Mouse (Mus musculus) forebrain, postnatal 0 days (tissue): ENCODE measurements around the gene BC049715. TPM values are rescaled to one million over a fixed set of nuclear protein-coding genes. Genes with fewer than 3 reads are reported as not detected.

Source experiments
- ATAC-seq: fragments of 200-750 bp; cut with Nextera tagmentation; 2 replicates; pipeline ENCODE4 v1.8.0; 2017; ENCODE audit warnings: mild to moderate bottlenecking, moderate library complexity
- DNase-seq: peaks from one replicate; pipeline ENCODE4 v3.0.0-alpha.2; 2015
- H3K27ac ChIP-seq: fragments of 300-500 bp; sonication (generic); 2 replicates; pipeline ENCODE4 v1.5.1; 2014; ENCODE audit warnings: low read depth, mild to moderate bottlenecking, antibody characterized with exemption, low read length, moderate library complexity, mixed read lengths
- H3K27me3 ChIP-seq: fragments of 300-500 bp; sonication (generic); 2 replicates; pipeline ENCODE4 v1.6.1; 2014; ENCODE audit warnings: mild to moderate bottlenecking, low read length, mixed read lengths; ENCODE audit not compliant: insufficient read depth
- H3K36me3 ChIP-seq: fragments of 300-500 bp; sonication (generic); 2 replicates; pipeline ENCODE4 v1.6.1; 2014; ENCODE audit warnings: mild to moderate bottlenecking, moderate library complexity; ENCODE audit not compliant: insufficient read depth
- H3K4me1 ChIP-seq: fragments of 300-500 bp; sonication (generic); 2 replicates; pipeline ENCODE4 v1.6.1; 2014; ENCODE audit warnings: antibody characterized with exemption; ENCODE audit not compliant: insufficient read depth
- H3K4me2 ChIP-seq: fragments of 300-500 bp; sonication (generic); 2 replicates; pipeline ENCODE4 v1.6.1; 2014; ENCODE audit warnings: low read depth, mild to moderate bottlenecking, moderate library complexity
- H3K4me3 ChIP-seq: fragments of 300-500 bp; sonication (generic); 2 replicates; pipeline ENCODE4 v1.5.1; 2014; ENCODE audit warnings: low read depth, low read length, mixed read lengths
- H3K9ac ChIP-seq: fragments of 300-500 bp; sonication (generic); 2 replicates; pipeline ENCODE4 v1.6.1; 2014; ENCODE audit warnings: mild to moderate bottlenecking
- H3K9me3 ChIP-seq: fragments of 300-500 bp; sonication (generic); 2 replicates; pipeline ENCODE4 v1.6.1; 2016; ENCODE audit warnings: low read length
- CTCF ChIP-seq: sonication (generic); IDR thresholded peaks from 2 replicates; pipeline ENCODE4 v1.5.1; 2016; ENCODE audit warnings: antibody characterized with exemption, control low read depth, low read depth
- WGBS: fragments of 180-500 bp; shearing (Covaris S2); extraction: QIAGEN DNeasy Blood & Tissue Kit; methylation state at CpG from one replicate; pipeline ENCODE4 v1.1.7; 2014; 5-methylcytosine and 5-hydroxymethylcytosine counted together
- polyA plus RNA-seq: library from polyadenylated mRNA; unstranded; fragments of >200 nt; fragmentation: Nextera tagmentation; extraction: Ambion mirVana; gene quantifications from 2 replicates; pipeline ENCODE4 v1.2.1, GENCODE M21; 2015
- total RNA-seq: library from RNA; depleted of rRNA; stranded (reverse); fragments of >200 nt; gene quantifications from 2 replicates; pipeline ENCODE4 v1.2.3, GENCODE M21; 2014

The BC049715 gene
- total and polyA plus RNA-seq, 2 experiments from 2014 or later: 1.9 to 2.1 TPM

DNA sequence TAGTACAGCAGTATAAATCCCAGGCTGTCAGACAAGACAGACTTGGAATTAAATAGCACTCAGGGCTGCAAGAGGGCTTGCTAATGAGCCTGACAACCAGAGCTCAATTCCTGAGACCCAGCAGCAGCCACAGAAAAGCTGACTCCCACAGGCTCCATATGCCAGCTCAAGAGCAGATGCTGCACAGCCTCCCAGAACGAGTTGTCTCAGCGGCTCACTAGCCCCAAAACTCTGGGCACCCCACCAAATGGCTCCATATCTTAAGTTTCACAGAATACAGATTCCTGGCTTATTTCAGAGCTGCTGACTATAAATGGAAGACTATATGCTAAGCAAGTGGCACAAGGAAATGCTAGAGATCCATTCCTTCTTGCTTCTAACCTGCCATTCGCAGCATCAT, 9.9 kb upstream of the BC049715 start:
- no peak for TF ChIP-seq CTCF
- Histone ChIP-seq H3K27me3 (no peaks in the 10 kb centered on the region), H3K4me3 (no peak overlapping the region), H3K4me1 (no peaks in the 10 kb centered on the region), H3K9me3 (no peaks in the 10 kb centered on the region), H3K36me3 (peaks cover 92% of the 10 kb centered on the region), H3K27ac (0 out of 2 replicates have a peak overlapping the region, but pooled peaks have one; percentile 30), H3K9ac (no peak overlapping the region), H3K4me2 (no peak overlapping the region)
- 71% methylated on average over 3 of the region's 3 CpGs for whole genome bisulfite sequencing
- ATAC-seq (peak; percentile 83), DNase-seq (peak; percentile 83)

DNA sequence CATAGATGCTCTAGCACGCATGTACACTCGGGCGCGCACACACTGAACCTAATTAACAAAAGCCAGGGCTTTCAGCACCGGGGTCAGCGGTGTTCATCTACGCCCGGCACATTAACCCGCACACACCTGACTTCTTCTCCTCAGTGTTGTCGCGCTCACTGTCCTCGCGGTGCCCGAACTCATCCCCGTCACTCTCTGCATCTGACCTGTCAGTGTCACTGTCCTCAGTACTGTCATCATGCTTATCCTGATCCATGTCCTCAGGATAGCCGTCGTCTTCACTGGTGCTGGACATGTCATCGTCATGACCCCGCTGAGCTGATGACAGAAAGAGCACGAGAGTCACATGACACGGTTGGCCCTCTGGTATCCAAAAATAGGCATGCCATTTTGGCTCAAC, 7.0 kb upstream of the BC049715 start:
- TF ChIP-seq CTCF: no peak
- no peak overlapping the region for H3K4me2 ChIP-seq
- no peak overlapping the region for H3K9ac ChIP-seq
- ATAC-seq (no peak), DNase-seq (no peak)
- no peak overlapping the region for H3K4me3 ChIP-seq
- no peaks in the 10 kb centered on the region for H3K27me3 ChIP-seq
- no peak overlapping the region for H3K27ac ChIP-seq
- H3K9me3 ChIP-seq: no peaks in the 10 kb centered on the region
- H3K36me3 ChIP-seq: peaks cover 87% of the 10 kb centered on the region
- WGBS: 97% methylated on average over 21 of the region's 21 CpGs
- no peaks in the 10 kb centered on the region for H3K4me1 ChIP-seq

DNA sequence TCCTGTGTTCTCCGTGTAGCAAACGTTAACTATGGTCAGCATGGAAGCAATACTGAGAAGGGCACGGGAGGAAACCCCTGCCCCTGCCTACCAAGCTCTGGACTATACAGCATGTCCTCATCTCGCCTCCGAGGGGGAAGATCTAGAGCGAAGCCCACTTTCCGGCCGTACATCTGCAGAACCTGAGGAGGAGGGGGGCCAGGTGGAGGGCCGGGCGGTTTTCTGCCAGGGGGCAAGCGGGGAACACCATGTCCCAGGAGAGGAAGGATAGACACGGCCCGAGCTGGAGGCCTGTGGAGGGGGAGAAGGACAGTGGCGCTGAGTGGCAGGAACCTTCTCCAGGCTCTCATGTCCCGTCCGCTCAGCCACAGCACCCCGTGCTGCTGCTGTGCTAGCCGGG, 6.3 kb upstream of the BC049715 start:
- TF ChIP-seq CTCF: no peak
- Histone ChIP-seq H3K9me3 (no peaks in the 10 kb centered on the region), H3K27me3 (no peaks in the 10 kb centered on the region), H3K4me3 (no peak overlapping the region), H3K36me3 (peaks cover 80% of the 10 kb centered on the region), H3K9ac (no peak overlapping the region), H3K4me1 (no peaks in the 10 kb centered on the region), H3K4me2 (no peak overlapping the region), H3K27ac (no peak overlapping the region)
- WGBS: 94% methylated on average over 18 of the region's 18 CpGs
- ATAC-seq (no peak), DNase-seq (no peak)

DNA sequence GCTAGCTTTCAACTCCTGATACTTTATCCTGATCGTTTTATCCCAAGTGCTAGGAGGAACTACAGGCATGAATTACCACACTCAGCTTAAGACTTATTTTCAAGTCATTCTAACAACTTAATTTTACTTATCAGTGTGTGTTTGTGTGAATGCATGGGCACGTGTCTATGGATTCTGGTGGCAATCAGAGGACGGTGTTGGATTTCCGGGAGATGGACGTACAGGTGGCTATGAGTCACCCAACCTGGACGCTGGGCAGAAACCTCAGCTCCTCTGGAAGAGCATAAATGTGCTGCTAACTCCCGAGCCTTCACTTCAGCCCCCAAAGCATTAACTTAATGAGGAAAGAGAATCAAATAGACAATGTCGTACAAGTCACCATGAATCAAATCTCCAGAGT, 2.4 kb upstream of the BC049715 start:
- no peak for TF ChIP-seq CTCF
- H3K4me2 ChIP-seq: no peak overlapping the region
- ATAC-seq (no peak), DNase-seq (no peak)
- H3K4me3 ChIP-seq: no peak overlapping the region
- H3K9ac ChIP-seq: no peak overlapping the region
- H3K27me3 ChIP-seq: no peaks in the 10 kb centered on the region
- WGBS: 92% methylated on average over 8 of the region's 8 CpGs
- no peak overlapping the region for H3K27ac ChIP-seq
- H3K4me1 ChIP-seq: peaks cover 8% of the 10 kb centered on the region
- H3K9me3 ChIP-seq: no peaks in the 10 kb centered on the region
- peaks cover 43% of the 10 kb centered on the region for H3K36me3 ChIP-seq

DNA sequence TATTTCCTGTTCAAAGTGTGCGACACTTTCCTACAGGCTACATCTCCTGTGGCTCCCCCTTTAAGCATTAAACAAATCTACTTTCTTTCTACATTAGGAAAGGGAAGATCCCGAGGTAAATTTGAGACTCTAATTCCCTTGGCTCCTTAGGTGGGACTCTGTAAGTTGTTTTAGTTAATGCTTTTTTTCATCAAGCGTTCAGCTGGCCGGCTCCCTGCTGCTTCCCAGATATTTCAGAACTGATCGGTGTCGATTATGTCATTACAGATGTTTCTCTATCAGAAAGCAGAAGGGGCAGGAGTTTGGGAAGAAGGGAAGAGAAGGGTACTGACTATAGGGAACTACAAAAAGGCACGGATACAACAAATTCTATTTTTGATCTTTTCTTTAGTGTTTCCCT, 310 bp upstream of the BC049715 start:
- ATAC-seq (no peak), DNase-seq (no peak)
- WGBS: 20% methylated on average over 7 of the region's 7 CpGs
- no peak for TF ChIP-seq CTCF
- peak overlapping the region; percentile 100 for H3K4me3 ChIP-seq
- peak overlapping the region; percentile 99 for H3K9ac ChIP-seq
- peak overlapping the region; percentile 70 for H3K4me2 ChIP-seq
- no peaks in the 10 kb centered on the region for H3K9me3 ChIP-seq
- H3K27ac ChIP-seq: no peak overlapping the region
- peaks cover 8% of the 10 kb centered on the region for H3K4me1 ChIP-seq
- H3K27me3 ChIP-seq: no peaks in the 10 kb centered on the region; the same call in 1 of the 2 replicates
- peaks cover 21% of the 10 kb centered on the region for H3K36me3 ChIP-seq

DNA sequence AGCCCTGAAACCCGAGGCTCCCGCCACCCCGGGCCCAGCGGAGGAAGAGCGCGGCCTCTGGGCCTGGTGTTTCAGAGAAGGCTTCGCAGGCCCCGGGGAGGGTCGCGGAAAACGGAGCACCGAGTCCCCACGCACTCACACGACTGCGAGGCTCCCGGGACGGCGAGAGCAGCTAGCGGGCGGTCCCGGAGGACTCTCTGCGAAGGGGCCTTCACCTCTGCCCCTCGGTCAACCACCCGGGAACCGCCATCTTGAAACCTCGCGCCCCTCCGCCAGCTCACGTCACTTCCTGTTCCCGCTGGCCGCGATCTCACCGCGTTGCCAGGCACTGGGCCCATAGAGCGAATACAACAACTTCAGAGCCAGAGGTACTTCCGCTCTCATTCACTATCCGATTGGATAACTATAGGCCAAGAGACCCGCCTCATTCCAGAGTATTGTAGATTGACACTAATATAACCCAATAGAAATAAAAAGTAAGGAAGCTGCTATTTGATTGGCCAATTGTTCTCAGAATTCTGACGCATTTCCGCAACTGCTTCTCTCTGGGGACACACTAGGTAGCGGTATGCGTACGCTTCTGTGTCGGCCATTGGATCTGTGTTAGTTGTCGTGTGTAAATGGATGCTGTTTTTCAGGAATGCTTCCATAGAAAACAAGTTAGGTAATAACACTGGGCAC, 595 bp downstream of the BC049715 start, which contains the start of gene Wbp11:
Gene Wbp11, minus strand, starts transcription at position 353 of the 681 bp plus-strand sequence.
- H3K27ac ChIP-seq: peak within 1 kb of the TSS; percentile 88
- no peaks in the 10 kb centered on the region; the same call in 1 of the 2 replicates for H3K27me3 ChIP-seq
- H3K36me3 ChIP-seq: peaks cover 12% of the 10 kb centered on the region
- peak within 1 kb of the TSS; percentile 99 for H3K9ac ChIP-seq
- peaks cover 8% of the 10 kb centered on the region for H3K4me1 ChIP-seq
- H3K9me3 ChIP-seq: no peaks in the 10 kb centered on the region
- under 1% methylated on average over 45 of the region's 45 CpGs for WGBS
- peak within 1 kb of the TSS; percentile 100 for H3K4me3 ChIP-seq
- peak; percentile 98 for DNase-seq
- peak within 1 kb of the TSS; percentile 70 for H3K4me2 ChIP-seq
- peak; percentile 100 for ATAC-seq
- peak; percentile 70 for TF ChIP-seq CTCF

GRCm38 (mm10) chr6:136828681-136829080, 1.3 kb downstream of the BC049715 start:
- WGBS: 34% methylated on average over 4 of the region's 4 CpGs
- no peak for TF ChIP-seq CTCF
- DNase-seq: no peak
- Histone ChIP-seq H3K27me3 (no peaks in the 10 kb centered on the region; the same call in 1 of the 2 replicates), H3K4me2 (peak overlapping the region; percentile 55), H3K4me1 (peaks cover 8% of the 10 kb centered on the region), H3K27ac (peak overlapping the region; percentile 88), H3K9me3 (no peaks in the 10 kb centered on the region), H3K4me3 (peak overlapping the region; percentile 100), H3K36me3 (peaks cover 10% of the 10 kb centered on the region), H3K9ac (peak overlapping the region; percentile 39)
- no peak for ATAC-seq
